Mouse (Mus musculus) adrenal gland, postnatal 36 days (tissue): ENCODE results near the gene Spcs3. TPM values are rescaled to one million over a fixed set of nuclear protein-coding genes. Genes with fewer than 3 reads are reported as not detected.

Source experiments
- DNase-seq, 2 experiments: peaks; one replicate each; pipeline ENCODE4 v3.0.0; 2021; ENCODE audit warnings: mixed read lengths in 1 of 2
- total RNA-seq, 2 experiments: library from RNA; stranded (reverse); gene quantifications; 2 replicates each; pipeline ENCODE4 v1.2.3; 2021

Spcs3 gene
- total RNA-seq, 2 experiments from 2014 or later = 42.4 to 63.3 TPM

DNA sequence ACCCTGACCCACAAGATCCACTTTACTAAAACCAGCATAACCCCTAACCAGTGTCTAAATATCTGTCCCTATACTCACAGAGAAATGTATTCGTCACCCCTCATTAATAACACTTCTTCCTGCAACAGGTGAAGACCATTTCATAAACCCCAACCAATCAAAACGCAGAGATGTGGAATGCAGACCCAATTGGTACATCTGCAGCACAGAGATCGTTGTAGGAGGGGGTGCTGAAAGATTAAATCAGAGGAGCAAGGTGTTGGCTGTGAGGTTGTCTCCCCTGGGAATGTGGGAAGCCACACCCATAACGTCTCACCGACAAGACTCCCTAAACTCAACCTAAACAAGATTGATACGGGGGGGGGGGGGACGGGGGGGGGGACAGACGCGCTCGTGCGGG, 21.0 kb downstream of the Spcs3 start:
- DNase-seq = no peak

GRCm38 (mm10) chr8:54508096-54508456, 21.7 kb downstream of the Spcs3 start:
- DNase-seq = no peak

- DNase-seq = peak; percentile 67 to 79
These were observed 22.2 kb downstream of the Spcs3 start for GRCm38 (mm10) chr8:54507428-54508095.

DNA sequence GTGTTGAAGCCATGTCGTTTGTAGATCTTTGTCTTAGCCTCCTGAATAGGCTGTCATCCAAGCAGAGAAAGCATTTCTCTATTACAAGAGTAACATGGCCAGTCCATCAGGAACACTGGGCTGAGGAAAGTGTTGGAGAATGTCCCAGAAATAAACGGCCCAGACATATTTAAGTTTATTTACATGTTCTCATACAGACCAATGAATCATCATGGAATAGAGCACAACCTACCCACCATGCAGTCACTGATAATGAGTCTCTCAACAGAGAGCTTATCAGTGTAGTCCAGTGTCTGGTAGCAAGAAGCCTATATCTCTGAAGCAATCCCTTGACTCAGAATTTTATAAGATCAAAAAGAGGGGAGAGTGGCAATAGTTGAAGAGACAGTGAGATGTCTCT, 24.7 kb downstream of the Spcs3 start:
- no peak for DNase-seq

DNA sequence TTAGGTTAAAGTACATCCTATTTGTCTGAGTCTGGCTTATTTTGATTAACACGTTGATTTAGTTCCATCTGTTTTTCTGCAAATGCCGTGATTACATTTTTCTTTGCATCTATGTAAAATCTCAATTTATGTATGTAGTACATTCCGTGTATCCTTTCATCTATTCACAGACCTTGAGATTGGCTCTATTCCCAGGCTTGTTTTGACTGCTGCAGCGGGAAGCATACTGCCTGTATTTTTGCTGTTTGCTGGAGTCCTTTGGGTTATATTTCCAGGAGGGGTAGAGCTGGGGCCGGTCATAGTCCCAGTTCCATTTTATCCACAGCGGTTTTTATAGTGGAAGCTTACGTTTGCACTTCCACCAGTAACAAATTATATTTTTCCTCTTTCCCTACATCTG, 26.7 kb downstream of the Spcs3 start:
- no peak for DNase-seq

GRCm38 (mm10) chr8:54493915-54494314, 35.9 kb downstream of the Spcs3 start:
- DNase-seq = no peak

GRCm38 (mm10) chr8:54493110-54493509, 36.7 kb downstream of the Spcs3 start:
- peak; percentile 41 to 74 for DNase-seq

DNA sequence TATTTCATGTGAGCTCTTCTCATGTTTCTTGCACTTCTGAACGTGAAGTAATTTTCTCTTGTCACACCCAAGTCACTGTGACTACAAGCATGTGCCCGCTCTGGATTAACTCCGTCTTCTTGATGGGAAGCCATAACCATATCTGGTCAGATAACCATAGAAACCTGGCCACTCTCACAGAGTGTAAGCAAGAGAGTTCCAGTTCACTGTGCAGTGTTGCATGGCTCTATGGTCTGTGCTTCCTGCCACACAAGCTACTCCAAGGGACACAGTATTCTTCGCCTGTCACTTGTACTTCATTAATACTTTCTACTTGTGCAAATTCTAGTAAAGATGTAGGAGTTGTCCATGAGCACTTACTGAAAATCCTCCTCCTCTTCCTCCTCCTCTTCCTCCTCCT, 37.9 kb downstream of the Spcs3 start:
- no peak for DNase-seq

GRCm38 (mm10) chr8:54491057-54491690, 38.6 kb downstream of the Spcs3 start:
- DNase-seq = peak; percentile 11 to 30

DNA sequence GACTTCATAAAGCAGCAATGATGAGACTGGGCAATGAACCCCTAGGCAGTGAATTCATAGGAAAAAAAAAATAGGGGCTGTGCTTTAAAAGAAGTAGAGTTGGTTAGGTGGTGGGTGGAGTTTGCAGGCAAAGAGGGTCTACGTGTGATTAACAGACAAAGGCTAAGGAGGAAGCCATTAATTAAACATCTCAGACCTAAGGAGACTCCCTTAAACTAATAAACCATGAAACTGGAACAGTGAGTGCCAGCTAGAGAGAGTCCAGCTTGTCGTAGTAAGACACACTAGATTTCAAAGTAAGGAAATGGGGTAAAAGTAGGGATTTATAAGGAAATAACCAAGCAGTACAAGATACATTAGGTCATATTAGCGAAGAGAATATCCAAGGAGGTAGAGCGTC, 41.4 kb downstream of the Spcs3 start:
- DNase-seq = no peak

DNA sequence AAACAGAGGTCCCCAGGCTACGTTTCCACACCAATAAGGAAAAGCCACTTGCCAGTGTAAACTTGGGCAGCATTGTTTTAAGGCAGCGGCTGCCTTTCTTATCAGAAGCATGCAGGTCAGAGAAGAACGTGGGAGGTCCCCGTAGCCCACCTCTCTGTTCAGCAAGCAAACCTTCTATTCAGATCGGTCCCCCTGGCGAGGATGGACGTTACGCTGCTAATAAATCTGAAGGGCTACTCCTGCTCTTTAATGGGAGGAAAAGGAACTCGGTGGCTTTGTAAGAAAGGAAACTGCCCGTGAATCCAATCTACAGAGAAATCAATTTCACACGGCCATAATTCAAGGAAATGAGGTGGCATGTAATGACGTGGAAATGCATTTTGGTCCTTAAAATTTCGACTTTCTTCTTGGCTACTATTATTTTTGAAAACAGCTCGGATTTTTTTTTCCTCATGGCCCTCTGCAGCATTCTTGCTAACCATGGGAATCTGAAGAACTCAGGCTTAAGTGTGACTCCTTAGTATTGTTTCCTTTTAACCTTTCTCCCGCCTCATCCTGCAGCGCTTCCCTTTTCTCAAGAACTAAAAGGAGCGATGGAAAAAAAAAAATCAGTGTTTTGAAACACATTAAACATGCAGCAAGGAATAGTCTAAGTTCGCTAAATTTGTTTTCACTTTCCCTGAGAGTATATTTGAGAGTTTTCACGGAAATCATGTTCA, 43.1 kb downstream of the Spcs3 start:
- no peak for DNase-seq

Other genes starting within 250 kb of the Spcs3 start
- gene Asb5, start 418 bp downstream of the Spcs3 start, total RNA-seq = under 1 TPM in 1 of 2 experiments, not detected in 1; 0.69 TPM
- gene Spata4, start 70.8 kb upstream of the Spcs3 start, total RNA-seq = under 1 TPM in 1 of 2 experiments, not detected in 1; 0.26 TPM